Mouse (Mus musculus): ENCODE measurements at regions not wholly inside any gene's neighbourhood (a gene's known extent, or its start where the extent isn't known, plus 50 kb on each side); places are given as distances from the start of the nearest gene placed in this dataset.

- in situ Hi-C loops (cut with MboI; ENCODE audit: unreplicated experiment in 2 of 2), result no loop called here
Measured at GRCm38 (mm10) chr13:71372701-71373685, 531.4 kb upstream of the Adamts16 start.

GRCm38 (mm10) chr13:71369832-71370231, 528.2 kb upstream of the Adamts16 start:
- in situ Hi-C loops (cut with MboI; ENCODE audit: unreplicated experiment in 2 of 2), result no loop called here

GRCm38 (mm10) chr13:71365261-71365660, 523.6 kb upstream of the Adamts16 start:
- in situ Hi-C loops (cut with MboI; ENCODE audit: unreplicated experiment in 2 of 2), result no loop called here

- in situ Hi-C loops (cut with MboI; ENCODE audit: unreplicated experiment in 2 of 2), result no loop called here
Measured at GRCm38 (mm10) chr13:71362311-71362710, 520.7 kb upstream of the Adamts16 start.

GRCm38 (mm10) chr13:71359112-71359511, 517.5 kb upstream of the Adamts16 start:
- in situ Hi-C loops (cut with MboI; ENCODE audit: unreplicated experiment in 2 of 2), result no loop called here

GRCm38 (mm10) chr13:71350787-71351186, 509.2 kb upstream of the Adamts16 start:
- in situ Hi-C loops (cut with MboI; ENCODE audit: unreplicated experiment in 2 of 2), result no loop called here

GRCm38 (mm10) chr13:71342921-71343320, 501.3 kb upstream of the Adamts16 start:
- in situ Hi-C loops (cut with MboI; ENCODE audit: unreplicated experiment in 2 of 2), result no loop called here

GRCm38 (mm10) chr13:71338700-71339099, 497.1 kb upstream of the Adamts16 start:
- in situ Hi-C loops (cut with MboI; ENCODE audit: unreplicated experiment in 2 of 2), result no loop called here

GRCm38 (mm10) chr13:71334925-71335324, 493.3 kb upstream of the Adamts16 start:
- in situ Hi-C loops (cut with MboI; ENCODE audit: unreplicated experiment in 2 of 2), result no loop called here

- in situ Hi-C loops (cut with MboI; ENCODE audit: unreplicated experiment in 2 of 2), result no loop called here
Measured at GRCm38 (mm10) chr13:71333146-71333545, 491.5 kb upstream of the Adamts16 start.

- in situ Hi-C loops (cut with MboI; ENCODE audit: unreplicated experiment in 2 of 2), result no loop called here
Measured at GRCm38 (mm10) chr13:71330321-71330720, 488.7 kb upstream of the Adamts16 start.

- in situ Hi-C loops (cut with MboI; ENCODE audit: unreplicated experiment in 2 of 2), result no loop called here
Measured at GRCm38 (mm10) chr13:71327802-71328753, 486.5 kb upstream of the Adamts16 start.

- in situ Hi-C loops (cut with MboI; ENCODE audit: unreplicated experiment in 2 of 2), result no loop called here
Measured at GRCm38 (mm10) chr13:71320489-71320888, 478.9 kb upstream of the Adamts16 start.

GRCm38 (mm10) chr13:71303956-71304355, 462.3 kb upstream of the Adamts16 start:
- in situ Hi-C loops (cut with MboI; ENCODE audit: unreplicated experiment in 2 of 2), result no loop called here

GRCm38 (mm10) chr13:71275991-71276390, 434.4 kb upstream of the Adamts16 start:
- in situ Hi-C loops (cut with MboI; ENCODE audit: unreplicated experiment in 2 of 2), result no loop called here

GRCm38 (mm10) chr13:71274139-71274538, 432.5 kb upstream of the Adamts16 start:
- in situ Hi-C loops (cut with MboI; ENCODE audit: unreplicated experiment in 2 of 2), result no loop called here

GRCm38 (mm10) chr13:71273485-71273884, 431.9 kb upstream of the Adamts16 start:
- in situ Hi-C loops (cut with MboI; ENCODE audit: unreplicated experiment in 2 of 2), result no loop called here

- in situ Hi-C loops (cut with MboI; ENCODE audit: unreplicated experiment in 2 of 2), result no loop called here
Measured at GRCm38 (mm10) chr13:71273067-71273466, 431.5 kb upstream of the Adamts16 start.

GRCm38 (mm10) chr13:71272431-71272830, 430.8 kb upstream of the Adamts16 start:
- in situ Hi-C loops (cut with MboI; ENCODE audit: unreplicated experiment in 2 of 2), result no loop called here

- in situ Hi-C loops (cut with MboI; ENCODE audit: unreplicated experiment in 2 of 2), result no loop called here
Measured at GRCm38 (mm10) chr13:71271727-71272418, 430.3 kb upstream of the Adamts16 start.
